Mouse (Mus musculus) stomach, postnatal 0 days (tissue): ENCODE measurements around the gene Gins3. TPM values are rescaled to one million over a fixed set of nuclear protein-coding genes. Genes with fewer than 3 reads are reported as not detected.

Source experiments
- ATAC-seq: fragments of 200-750 bp; cut with Nextera tagmentation; 2 replicates; pipeline ENCODE4 v1.8.0; 2017; ENCODE audit not compliant: low FRiP score, low TSS enrichment
- DNase-seq: peaks from one replicate; pipeline ENCODE4 v3.0.0-alpha.2; 2016; ENCODE audit warnings: low spot score
- H3K27ac ChIP-seq: fragments of 300-500 bp; sonication (generic); replicated peaks from 2 replicates; pipeline ENCODE4 v1.5.1; 2014; ENCODE audit warnings: mild to moderate bottlenecking, control low read depth
- H3K27me3 ChIP-seq: fragments of 300-500 bp; sonication (generic); 2 replicates; pipeline ENCODE4 v1.6.1; 2014; ENCODE audit warnings: low read length; ENCODE audit not compliant: control insufficient read depth, insufficient read depth
- H3K36me3 ChIP-seq: fragments of 300-500 bp; sonication (generic); 2 replicates; pipeline ENCODE4 v1.6.1; 2014; ENCODE audit warnings: low read length, mixed read lengths; ENCODE audit not compliant: control insufficient read depth, insufficient read depth
- H3K4me1 ChIP-seq: fragments of 300-500 bp; sonication (generic); replicated peaks from 2 replicates; pipeline ENCODE4 v1.6.1; 2014; ENCODE audit warnings: antibody characterized with exemption; ENCODE audit not compliant: control insufficient read depth, insufficient read depth
- H3K4me2 ChIP-seq: fragments of 300-500 bp; sonication (generic); replicated peaks from 2 replicates; pipeline ENCODE4 v1.6.1; 2014; ENCODE audit warnings: low read depth, mild to moderate bottlenecking, control low read depth, moderate library complexity
- H3K4me3 ChIP-seq: fragments of 300-500 bp; sonication (generic); 2 replicates; pipeline ENCODE4 v1.5.1; 2014; ENCODE audit warnings: low read depth, low read length, control low read depth
- H3K9ac ChIP-seq: fragments of 300-500 bp; sonication (generic); 2 replicates; pipeline ENCODE4 v1.6.1; 2014; ENCODE audit warnings: mild to moderate bottlenecking, low read length, control low read depth, mixed read lengths
- H3K9me3 ChIP-seq: fragments of 300-500 bp; sonication (generic); 2 replicates; pipeline ENCODE4 v1.6.1; 2016; ENCODE audit warnings: low read length; ENCODE audit not compliant: control insufficient read depth
- CTCF ChIP-seq: IDR thresholded peaks from 2 replicates; pipeline ENCODE4 v1.5.1; 2016; ENCODE audit warnings: antibody characterized with exemption, low read depth, mild to moderate bottlenecking, moderate library complexity
- EP300 ChIP-seq: optimal IDR thresholded peaks from 2 replicates; pipeline ENCODE3; 2016; ENCODE audit warnings: antibody characterized with exemption
- WGBS: fragments of 180-500 bp; shearing (Covaris S2); extraction: QIAGEN DNeasy Blood & Tissue Kit; methylation state at CpG from one replicate; pipeline ENCODE4 v1.1.7; 2014; 5-methylcytosine and 5-hydroxymethylcytosine counted together
- polyA plus RNA-seq: library from polyadenylated mRNA; unstranded; fragments of >200 nt; fragmentation: Nextera tagmentation; extraction: Ambion mirVana; gene quantifications from 2 replicates; pipeline ENCODE4 v1.2.1, GENCODE M21; 2015

Gins3 gene
- polyA plus RNA-seq, 1 experiment from 2014 or later = 5.0 TPM

- Histone ChIP-seq H3K4me3 (no peak overlapping the region), H3K27ac (no peak overlapping the region), H3K27me3 (no peaks in the 10 kb centered on the region), H3K9me3 (no peaks in the 10 kb centered on the region), H3K36me3 (no peaks in the 10 kb centered on the region), H3K4me1 (no peaks in the 10 kb centered on the region), H3K9ac (no peak overlapping the region), H3K4me2 (no peak overlapping the region)
- TF ChIP-seq EP300 (no peak), CTCF (no peak)
- DNase-seq (no peak), ATAC-seq (no peak)
- 33% methylated on average over 6 of the region's 6 CpGs for WGBS
These were observed 61.4 kb downstream of the Gins3 start for GRCm38 (mm10) chr8:95694631-95695030.

Other genes starting within 250 kb of the Gins3 start
- gene Cfap20, start 198.6 kb upstream of the Gins3 start, polyA plus RNA-seq = 85.5 and 85.7 TPM in 2 replicates
- 7.3 and 7.9 TPM in 2 replicates for gene Csnk2a2, start 143.4 kb upstream of the Gins3 start, polyA plus RNA-seq
- gene Ccdc113, start 99.4 kb upstream of the Gins3 start, polyA plus RNA-seq = 0.42 and 0.62 TPM in 2 replicates
- not detected in 2 replicates for gene Prss54, start 57.1 kb upstream of the Gins3 start, polyA plus RNA-seq
- 17.1 and 17.9 TPM in 2 replicates for gene Ndrg4, start 43.5 kb downstream of the Gins3 start, polyA plus RNA-seq
- gene Setd6, start 82.4 kb downstream of the Gins3 start, polyA plus RNA-seq = 19.9 and 23.7 TPM in 2 replicates
- 17.4 and 18.0 TPM in 2 replicates for gene Cnot1, start 174.0 kb downstream of the Gins3 start, polyA plus RNA-seq
- gene Sap18b, start 191.9 kb downstream of the Gins3 start, polyA plus RNA-seq = 308 and 333 TPM in 2 replicates
- gene Slc38a7, start 220.1 kb downstream of the Gins3 start, polyA plus RNA-seq = 9.1 and 9.5 TPM in 2 replicates